Mouse (Mus musculus) G1E-ER4 (cell line): Measurements from ENCODE around the gene Rbpj. TPM values are rescaled to one million over a fixed set of nuclear protein-coding genes. Genes with fewer than 3 reads are reported as not detected.

Experiments used
- GATA1 ChIP-seq: IDR thresholded peaks from one replicate; pipeline ENCODE4 v1.8.0; 2012; ENCODE audit warnings: low read length, inconsistent platforms
- polyA plus RNA-seq: library from polyadenylated mRNA; stranded (reverse); fragments of >175 nt; gene quantifications from 2 replicates; pipeline ENCODE4 v1.2.3, GENCODE M21; 2012

The Rbpj gene
- polyA plus RNA-seq, 1 experiment: 3.5 TPM

DNA sequence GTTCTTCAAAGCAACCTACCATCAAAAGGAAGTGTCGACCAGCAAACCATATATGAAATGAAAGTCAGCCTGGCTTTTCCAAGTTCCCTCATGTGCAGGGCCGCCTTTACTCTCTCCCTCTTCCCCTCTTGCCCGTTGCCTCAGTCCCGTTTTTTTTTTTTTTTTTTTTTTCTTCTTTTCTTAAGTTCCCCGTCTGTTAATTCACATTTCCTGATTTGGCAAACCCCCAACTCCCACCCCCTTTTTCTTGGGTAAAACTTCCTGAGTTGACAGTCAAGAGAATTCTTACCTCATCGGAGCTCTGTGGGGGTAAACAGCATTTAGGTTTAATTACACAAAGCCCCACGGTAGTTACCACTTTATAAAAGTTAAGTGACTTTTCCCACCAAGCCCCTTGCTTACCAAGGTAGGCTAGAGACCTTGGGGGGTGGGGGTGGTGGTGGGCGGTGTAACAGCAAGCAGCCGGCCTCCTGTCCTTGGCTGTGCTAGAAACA lies 81.1 kb downstream of the Rbpj start:
- no peak for TF ChIP-seq GATA1

DNA sequence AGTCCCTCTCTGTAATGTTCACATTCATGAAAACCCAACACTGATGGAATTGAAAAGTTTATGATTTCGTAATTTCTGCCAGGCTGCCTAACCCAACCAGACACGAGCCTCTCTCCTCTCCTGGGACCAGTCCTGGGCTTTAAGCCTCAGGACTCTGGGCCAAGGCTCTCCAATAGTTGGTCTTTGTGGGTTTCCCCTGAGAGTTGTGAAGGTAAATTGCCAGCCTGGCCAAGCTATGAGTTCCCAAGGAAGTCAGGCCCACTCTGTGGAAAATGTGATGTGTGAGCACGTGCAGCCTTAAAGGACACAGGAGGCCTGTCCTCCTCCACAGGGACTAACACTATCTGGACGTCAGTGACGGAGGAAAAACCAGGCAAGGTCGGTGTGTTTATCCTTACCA lies 85.4 kb downstream of the Rbpj start:
- TF ChIP-seq GATA1: no peak

DNA sequence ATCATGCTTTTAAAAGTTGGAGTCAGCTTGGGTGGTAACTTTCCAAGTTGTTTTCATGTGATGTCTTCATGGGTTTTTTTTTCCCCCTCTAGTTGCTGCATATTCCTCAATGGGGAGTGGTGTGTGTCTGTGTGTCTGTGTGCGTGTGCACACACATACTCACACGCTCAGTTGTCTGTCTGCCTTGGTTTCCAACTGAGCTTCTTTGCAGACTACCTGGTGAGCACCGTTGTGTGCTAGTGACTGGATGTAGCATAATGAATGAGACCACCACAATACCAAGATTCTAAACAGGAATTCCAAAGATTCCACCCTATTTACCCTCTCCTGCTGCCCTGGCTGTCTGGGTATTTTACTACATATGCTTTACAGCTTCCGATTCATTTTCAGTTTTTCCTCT lies 86.0 kb downstream of the Rbpj start:
- TF ChIP-seq GATA1: no peak

DNA sequence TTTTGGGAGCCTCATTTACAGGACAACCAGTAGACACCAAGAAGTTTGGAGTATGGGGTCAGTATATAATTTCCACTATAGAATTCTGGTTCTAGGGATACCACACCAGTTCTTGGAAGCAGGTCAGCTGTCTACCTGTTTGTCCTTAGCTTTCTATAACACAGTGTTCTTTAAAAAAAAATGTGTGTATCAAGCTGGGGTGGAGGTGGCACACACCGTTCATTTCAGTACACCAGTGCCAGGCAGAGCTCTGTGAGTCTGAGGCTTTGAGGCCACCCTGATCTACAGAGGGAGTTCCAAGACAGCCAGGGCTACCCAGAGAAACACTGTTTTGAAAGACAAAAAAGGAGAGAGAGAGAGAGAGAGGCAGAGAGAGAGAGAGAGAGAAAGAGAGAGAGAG lies 87.3 kb downstream of the Rbpj start:
- TF ChIP-seq GATA1: no peak

DNA sequence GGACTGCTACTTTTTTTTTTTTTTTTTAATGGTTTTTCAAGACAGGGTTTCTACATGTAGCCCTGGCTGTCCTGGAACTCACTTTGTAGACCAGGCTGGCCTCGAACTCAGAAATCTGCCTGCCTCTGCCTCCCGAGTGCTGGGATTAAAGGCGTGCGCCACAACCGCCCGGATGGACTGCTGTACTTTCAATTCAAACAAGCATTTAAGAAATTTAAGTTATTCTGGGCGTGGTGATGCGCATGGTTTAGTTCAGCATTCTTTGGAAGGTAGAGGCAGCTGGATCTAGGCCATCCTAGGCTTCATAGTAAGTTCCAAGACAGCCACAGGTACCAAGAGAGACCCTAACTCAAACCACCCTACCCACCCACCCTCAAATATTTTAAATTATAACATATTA lies 88.2 kb downstream of the Rbpj start:
- TF ChIP-seq GATA1: no peak

DNA sequence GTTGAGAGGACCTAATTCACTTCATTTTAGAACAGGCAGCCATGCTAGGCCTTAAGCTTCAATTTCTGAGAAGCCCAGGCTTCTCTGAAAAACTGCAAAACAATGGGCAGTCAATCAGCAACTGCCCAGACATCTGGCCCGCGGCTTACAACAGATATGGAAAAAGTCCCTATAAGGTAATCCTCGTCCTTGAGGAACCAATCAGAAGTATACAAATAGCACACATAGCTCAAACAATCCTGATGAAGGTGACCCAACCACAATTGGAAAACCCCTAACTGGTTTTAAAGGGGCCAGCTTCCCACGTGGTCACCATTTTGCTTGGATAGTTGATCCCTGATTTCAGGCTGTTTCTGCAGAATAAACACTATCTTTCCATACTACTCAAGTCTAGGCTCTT lies 89.0 kb downstream of the Rbpj start:
- TF ChIP-seq GATA1: no peak

DNA sequence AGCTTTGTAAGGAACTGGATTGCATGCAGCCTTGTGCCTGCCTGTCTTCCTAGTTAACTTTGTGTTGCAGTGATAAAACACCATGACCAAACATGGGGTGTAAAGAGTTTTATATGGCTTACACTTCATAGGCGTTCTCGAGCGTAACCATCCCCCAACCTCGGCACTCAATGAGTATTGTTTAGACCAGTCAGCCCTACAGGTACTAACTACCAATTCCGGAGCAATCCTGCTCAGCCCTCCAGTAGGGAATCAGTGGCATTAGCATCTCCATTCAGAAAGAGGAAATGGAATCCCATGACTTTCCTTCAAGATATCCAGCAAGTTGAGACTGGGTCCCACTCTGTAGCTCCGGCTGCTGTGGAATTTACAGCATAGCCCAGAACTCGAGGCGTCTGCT lies 89.5 kb downstream of the Rbpj start:
- TF ChIP-seq GATA1: no peak

DNA sequence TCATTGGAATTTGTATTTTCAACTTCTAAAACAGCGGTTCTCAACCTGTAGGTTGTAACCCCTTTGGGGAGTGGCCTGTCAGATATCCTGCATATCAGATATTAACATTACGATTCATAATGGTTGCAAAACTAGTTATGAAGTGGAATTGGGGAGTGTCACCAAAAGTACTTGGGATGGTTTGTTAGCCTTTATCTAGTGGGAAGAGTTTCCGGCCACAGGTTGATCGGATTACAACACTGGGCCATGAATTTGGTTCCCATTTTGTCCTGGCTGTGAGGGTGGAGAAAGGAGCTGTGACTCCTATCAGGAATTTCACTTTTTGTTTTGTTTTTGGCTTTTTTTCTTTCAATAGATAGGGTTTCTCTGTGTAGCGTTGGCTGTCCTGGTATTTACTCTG lies 90.0 kb downstream of the Rbpj start:
- no peak for TF ChIP-seq GATA1

DNA sequence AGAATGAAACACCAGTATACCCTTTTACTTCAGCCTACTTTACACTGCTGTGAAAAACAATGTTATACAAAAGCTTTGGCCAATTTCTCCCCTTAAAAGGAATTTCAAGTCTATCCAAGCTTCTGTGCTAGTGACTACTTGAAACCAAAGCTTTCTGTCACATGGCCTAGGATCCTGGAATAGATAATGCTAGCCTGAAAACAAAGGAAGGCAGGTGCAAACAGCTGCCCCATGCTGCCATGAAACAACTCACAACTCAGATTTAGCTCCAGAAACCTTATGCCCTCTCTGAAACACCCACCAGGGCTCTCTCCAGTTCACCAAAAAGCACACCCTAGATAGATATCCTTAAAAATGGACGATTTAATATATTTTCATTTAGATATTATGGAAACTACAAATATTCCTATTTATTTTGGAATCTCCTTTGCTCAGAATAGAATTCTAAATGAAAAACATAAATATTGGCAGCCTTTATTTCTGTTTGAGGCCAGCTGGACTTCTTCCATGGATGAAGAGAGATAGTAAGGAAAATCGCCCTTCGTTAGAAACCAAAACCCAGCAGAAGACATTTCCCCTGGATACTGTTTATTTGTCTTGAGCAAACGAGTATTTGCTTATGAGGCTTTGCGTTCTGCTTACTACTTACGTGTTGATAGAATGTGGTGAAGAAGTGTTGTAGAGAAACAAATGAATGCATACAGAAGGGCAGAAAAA lies 91.8 kb downstream of the Rbpj start:
- no peak for TF ChIP-seq GATA1

DNA sequence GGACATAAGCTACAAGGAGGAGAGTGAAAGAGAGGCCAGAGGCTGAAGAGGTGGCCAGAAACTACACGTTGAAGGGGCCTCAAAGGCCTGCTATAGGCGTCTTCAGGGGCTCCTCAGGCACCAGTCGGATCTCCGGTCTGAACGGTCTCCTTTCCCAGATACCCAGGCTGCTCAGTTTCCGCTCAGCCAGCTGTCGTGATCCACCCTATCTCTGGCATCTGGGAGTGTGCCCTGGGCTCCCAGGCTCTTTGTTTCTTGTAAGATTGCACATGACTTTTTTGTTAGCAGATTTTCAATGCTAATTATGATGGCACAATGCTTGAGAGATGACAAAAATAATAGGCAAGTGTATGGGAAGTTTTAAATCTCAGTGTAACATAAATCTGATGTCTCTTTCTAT lies 95.2 kb downstream of the Rbpj start:
- TF ChIP-seq GATA1: no peak

DNA sequence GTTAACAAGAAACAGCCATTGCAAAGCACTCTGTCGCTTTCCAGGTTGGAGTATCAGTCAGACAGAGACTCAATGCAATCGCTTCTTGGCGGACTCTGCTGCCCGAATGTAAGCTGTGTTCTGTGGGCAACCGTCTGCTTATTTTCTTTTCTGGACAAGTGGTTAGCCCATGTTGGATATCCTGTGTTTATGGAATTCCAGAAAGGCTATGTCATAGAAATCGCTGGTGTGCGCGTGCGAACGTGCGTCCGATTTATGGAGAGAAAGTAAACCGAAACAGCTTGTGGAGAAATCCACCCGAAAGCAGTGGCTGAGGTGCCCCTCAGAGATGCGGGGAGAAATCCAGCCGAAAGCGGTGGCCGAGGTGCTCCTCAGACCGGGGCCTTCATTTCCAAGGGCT lies 98.4 kb downstream of the Rbpj start:
- TF ChIP-seq GATA1: no peak

DNA sequence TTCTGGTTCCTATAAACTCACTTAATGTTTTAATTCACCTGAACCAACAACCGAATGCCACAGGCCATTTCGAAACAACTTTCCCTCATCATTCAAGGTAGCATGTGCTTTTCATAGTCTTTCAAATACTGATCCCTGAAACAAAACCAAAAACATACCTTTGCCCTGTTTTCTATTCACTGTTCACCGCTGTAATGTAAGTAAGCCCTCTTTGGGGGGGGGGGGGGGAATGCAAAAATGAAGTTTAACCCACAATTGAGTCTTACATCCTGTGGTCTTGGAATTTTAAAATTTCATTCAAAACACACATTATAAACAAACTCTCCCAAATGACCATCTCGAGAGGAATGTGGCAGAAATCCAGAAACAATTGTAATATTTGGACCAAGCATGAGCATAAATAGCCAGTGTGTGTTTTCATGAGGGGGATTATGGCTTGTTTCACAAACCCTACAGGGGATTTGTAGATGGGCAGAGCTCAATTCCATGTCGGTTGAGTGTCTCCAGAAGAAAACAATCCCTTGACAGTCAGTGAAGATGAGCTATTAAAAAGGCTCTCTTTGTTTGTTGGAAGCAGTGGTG lies 99.4 kb downstream of the Rbpj start:
- no peak for TF ChIP-seq GATA1

DNA sequence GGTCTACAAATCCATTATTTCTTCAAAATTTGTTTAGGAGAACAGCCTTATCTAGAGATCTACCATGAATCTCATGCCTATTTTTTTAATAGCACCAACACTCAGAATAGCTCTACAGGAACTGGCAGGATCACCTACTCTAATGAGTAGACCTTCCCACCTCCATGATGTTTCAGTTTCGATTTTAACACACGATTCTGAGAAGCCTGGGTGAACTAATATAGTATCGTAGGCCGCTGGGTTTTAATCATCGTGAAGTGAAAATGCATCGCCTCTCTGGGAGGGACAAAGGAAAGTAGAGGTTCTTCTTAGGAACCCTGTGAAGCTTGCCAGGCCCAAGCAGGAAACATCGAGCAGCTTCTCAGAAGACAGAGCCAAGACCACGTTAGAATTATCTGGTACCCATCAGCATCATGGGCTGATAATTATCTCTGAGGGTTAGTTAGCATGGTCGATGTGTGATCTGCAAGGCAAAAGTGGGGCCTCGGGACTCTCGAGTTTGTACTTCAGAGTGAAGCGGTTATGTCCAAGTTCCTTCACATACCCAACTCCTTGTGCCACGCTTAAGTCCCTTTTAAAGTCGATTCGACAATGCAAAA lies 100.6 kb downstream of the Rbpj start:
- TF ChIP-seq GATA1: no peak

DNA sequence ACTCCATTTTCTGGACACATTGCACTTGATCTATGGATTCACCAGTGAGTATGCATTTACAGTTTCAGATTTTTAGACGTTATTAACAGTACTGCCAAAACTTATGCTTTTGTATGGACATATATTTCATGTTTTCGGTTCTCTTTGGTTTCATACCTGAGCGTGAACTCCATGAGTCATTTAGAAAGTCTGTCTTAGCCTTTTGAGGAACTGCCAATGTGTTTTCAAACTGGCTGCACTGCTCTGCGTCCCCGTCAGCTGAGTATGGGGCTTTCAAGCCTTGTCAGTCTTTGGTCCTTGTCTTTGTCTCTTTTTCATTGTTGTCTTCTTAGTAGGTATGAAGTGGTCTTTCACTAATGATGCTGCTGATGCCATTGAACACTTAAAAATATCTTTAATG lies 106.5 kb downstream of the Rbpj start:
- no peak for TF ChIP-seq GATA1

DNA sequence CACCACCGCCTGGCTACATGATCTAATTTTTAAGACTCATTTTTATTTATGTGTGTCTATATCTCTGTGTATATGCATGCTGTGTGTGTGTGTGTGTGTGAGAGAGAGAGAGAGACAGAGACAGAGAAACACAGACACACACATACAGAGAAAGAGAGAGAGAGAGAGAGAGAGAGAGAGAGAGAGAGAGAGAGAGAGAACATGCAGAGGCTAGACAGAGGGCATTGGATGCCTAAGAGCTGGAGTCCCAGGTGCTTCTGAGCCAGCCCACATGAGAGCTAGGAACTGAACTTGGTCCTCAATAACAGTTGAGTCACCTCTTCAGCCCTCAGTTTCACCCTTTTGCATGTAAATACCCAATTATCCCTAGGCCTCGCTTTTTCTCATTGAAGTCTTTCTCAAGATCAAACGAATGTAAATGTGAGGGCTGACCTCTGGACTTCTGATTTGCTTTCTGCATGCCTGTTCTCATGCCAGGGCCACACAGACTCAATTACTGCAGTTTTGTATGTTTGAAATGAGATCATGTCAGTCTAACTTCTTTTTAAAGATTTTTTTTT lies 109.0 kb downstream of the Rbpj start:
- TF ChIP-seq GATA1: no peak

DNA sequence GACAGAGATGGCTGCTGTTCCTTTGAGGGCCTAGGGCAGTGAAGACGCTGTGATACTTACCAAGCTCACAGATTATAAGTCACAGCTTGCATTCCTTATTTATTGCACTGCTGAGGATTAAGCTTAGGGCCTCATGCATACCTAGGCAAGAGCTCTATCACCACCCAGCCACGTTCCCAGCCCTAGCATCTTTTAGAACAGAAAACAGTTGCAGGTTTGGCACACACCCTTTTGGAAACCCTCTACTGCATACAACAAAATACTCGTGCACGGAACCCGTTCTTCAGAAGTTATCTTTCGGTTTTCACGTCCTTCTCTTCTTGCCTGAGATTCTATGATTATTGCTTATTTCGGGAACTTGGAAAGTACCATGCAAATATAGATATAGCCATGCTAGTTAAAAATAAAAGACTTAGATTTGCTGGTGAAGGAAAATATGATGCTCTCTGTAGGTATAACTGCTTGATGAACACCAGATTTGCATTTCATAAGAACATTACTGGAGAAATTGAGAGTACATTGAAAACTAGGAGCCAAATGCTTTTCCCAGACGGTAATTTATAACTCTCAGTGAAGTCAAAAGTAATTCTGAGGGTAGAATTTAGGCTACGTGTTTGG lies 111.4 kb downstream of the Rbpj start:
- no peak for TF ChIP-seq GATA1
